Mouse (Mus musculus): ENCODE measurements at regions not wholly inside any gene's neighbourhood (a gene's known extent, or its start where the extent isn't known, plus 50 kb on each side); places are given as distances from the start of the nearest gene placed in this dataset.
A peak's percentile ranks its signal among the peaks of the same experiment; 100 is the strongest.

DNA sequence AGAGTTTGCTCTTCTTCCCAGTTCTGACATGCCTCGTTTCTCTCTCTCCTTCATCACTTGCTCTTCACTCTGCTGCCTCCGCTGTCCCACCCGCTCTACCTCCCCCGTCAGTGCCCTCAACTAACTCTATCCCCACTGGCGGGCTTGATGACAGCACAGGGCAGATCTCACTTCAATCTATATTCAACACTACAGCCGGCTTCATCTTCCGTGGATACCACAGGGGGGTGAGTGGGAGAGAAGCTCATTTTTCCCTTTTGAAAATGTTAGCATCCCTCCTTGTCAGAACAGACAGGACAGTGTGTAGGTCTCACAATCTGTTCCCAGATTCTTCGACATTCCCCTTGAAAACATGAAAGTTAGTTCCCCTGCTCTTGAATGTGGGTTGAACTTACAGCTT is 200.2 kb upstream of the Mkln1 start:
- no peak for DNase-seq

DNA sequence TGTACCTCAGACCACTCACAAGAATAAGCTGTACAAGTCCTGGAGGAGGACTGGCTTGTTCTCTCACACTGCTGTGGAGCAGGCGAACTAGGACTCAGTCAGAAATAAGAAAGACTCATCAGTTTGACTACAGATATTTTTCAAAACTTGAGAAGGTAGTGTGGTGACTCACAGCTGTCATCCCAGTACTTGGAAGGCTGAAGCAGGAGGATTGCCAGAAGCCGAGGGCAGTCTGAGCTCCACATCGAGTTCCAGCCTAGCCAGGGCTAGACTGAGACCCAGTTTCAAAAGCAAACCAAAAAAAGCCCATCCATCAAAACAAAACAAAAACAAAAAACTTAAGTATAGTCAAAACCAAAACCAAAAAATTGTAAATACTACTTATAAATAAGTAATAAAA is 197.8 kb upstream of the Mkln1 start:
- no peak for DNase-seq

DNA sequence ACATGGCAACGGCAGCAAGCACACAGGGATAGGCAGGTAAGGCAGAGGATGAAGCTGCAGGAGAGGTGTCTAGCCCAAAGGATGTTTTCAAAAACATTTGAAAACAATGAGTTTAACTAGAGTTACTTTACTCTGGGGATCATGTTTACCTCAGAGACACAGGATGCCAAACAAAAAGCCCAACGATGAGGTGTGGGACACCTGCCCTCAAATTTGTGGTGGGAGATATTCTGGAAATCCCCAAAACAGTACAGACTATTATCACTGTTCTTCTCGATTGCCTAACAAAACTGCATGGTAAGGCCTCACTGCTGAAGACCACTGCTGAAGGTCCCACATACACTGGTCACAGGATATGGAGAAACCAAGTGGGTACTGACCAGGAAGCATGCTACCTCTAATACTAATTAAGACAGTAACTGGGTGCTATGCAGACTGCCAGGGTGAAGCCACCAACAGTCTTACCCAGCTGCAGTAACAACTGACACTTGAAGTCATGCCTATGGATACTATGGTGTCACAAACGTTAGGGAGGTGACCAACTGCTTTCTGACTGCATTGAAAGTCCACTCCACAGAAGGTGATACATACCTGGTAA is 197.1 kb upstream of the Mkln1 start:
- DNase-seq = no peak

DNA sequence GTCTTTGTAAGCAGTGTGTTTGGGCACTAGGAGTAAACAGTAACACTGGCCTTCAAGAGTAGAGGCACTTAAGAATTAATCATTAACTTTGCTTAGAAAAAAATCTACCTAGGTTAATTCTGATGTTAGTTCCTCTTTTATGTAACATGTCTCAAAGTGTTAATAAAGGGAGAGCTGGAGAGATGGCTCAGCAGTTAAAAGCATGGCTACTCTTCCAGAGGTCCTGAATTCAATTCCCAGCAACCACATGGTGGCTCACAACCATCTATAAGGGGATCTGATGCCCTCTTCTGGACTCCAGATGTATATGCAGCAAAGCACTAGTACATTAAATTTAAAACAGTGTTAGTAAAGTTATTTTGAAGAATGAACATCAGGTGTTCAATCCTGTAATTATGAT is 195.9 kb upstream of the Mkln1 start:
- no peak for DNase-seq

DNA sequence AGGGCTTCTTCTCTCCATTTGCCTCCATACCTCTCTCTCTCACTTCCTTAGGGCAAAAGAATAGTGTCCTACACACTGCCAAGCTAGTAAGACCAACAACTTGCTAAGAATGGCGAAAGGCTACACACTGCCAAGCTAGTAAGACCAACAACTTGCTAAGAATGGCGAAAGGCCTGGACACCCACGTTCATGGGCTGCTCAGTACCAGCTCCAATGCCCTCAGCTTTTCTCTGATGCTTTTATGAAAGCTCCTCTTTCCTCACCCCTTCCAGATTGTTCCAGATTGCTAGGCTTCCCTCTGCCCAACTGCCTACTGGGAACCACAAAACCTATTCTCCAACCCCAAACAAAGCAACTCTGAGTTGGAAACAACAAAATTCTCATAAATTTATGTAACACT is 194.1 kb upstream of the Mkln1 start:
- DNase-seq = no peak

DNA sequence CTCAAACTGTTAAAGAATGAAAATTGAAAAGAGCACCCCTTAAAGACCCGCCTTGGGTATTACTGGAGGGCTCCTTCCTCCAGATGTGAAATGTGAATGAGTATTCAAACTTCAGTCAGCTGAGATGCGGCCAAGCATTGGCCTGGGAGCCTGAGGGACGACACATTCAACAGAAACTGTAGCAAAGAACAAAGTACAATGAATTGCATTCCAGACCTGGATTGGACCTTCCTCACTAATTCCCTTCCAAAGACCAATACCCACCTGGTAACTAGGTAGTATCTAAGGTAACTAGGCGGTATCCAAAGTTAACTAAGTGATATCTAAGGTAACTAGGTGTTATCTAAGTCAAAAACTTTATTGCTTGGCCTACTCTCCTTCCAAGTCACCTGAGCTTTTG is 193.7 kb upstream of the Mkln1 start:
- DNase-seq = no peak

DNA sequence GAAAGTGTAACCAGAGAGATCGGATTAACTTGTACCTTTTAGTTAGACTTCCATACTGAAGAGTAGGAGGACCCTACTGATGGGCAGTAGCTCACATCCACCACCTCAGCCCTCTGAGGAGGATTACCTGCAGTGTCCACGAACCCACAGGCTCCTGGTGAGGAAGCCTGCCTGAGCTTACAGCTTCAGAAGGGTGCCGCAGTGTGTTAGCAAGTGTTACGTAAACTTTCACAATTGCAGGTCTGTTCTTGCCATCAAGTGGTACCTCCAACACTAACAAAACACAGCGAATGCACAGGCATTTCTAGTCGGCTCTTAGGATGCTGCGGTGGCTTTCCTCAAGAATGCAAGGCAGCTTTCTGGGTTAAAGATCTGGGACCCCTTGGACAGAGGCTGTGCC is 192.4 kb upstream of the Mkln1 start:
- DNase-seq = no peak

DNA sequence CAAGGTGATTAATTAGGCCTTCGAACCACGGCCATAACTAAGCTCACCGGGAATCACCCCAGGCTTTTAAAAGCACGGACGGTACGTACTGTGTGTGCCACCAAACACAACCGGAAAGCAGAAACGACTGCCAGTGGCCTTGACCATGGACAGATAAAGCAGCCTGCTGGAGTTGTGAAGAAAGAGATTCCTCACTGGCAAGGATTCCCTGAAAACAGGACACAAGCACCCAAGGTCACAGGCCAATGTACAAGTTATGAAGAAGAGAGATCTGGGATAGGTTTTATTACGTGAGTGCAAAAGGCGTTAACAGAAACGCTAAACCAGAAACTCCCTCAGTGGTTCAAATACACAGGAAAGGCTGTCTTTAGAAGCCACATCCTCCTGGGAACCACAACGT is 191.3 kb upstream of the Mkln1 start:
- DNase-seq = peak in 1 of 2 experiments; percentile 6

DNA sequence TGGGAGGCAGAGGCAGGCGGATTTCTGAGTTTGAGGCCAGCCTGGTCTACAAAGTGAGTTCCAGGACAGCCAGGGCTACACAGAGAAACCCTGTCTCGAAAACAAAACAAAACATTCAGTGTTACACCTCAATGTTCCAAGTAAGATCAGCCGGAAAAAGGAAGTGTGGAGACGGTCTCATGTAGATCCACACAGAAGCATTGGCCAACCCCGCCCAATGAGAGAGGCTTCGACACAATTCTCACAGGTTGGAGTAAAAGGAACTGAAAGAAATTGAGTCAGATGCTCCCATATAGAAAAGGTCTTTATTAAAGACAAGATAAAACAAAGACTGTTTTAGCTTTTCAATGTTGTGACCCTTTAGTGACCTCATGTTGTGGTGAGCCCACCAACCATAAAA is 190.3 kb upstream of the Mkln1 start:
- DNase-seq = no peak

DNA sequence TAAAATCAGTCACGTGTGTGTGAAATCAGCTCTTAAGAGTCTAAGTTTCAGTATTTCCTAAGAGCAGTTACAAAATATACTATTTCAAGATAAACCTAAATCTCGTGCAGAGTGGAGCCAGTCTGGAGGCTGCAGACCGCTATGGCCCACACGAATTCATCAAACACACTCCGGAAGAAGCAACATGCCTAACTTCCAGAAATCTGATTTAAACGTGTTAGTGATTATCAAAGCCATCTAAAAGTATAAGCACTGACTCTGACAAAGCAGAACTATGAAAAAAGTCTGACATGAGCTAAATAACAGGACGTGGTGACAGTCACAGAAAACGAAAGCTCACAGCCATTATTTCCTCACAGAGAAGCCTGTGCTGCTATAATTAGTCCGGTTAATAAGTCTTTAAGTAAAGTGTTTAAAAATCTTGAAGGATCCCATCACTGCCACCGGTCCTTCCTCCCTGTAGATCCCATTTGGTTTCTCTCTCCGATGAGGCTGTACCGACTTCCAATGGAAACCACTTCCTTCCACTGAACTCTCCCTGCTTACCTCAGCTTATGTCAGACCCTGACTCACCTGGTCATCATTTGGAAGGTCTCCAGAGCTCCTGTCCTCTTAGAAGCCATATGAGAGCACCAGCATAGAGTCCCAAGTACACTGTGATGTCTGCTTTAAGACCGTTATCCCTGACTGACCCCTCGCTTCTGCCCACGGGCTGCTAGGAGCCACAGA is 189.0 kb upstream of the Mkln1 start:
- DNase-seq = no peak

DNA sequence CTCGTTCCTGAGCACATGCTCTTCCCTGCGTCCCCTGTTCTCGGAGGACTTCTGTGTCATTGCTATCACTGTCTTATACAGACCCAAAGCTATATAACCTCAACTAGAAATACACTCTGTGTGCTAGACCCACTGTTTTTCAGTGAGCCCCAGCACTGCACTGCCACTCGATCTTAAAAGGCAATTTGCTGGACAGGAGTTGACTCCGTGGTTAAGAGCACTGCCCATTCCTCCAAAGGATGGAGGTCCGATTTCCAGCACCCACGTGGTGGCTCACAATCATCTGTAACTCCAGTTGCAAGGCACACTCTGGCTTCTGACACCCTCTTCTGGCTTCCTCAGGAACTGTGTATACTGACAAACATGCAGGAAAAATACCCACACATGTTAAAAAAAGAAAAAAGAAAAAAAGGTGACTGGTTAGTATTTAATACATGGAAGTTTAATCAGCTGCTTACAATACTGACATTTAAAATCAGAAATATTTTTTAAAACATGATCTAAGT is 188.3 kb upstream of the Mkln1 start:
- no peak for DNase-seq

DNA sequence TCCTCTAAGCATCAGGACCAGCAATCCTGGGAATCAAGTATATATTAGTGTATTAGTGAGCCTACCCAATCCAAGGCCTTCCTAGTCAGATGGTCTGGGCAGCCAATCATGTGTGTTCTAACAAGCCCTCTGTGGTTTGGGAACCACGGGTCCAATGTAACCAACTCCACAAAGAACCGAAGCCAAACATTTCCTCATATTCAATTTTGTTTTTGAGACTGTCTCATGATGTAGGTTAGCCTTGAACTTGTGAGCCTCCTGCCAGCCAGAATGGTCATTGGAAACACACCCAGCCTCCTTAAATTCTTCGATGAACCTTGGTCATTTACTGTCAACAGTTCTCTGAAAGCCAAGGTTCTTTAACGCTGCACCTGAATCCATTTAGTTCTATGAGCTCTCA is 187.4 kb upstream of the Mkln1 start:
- DNase-seq = no peak

DNA sequence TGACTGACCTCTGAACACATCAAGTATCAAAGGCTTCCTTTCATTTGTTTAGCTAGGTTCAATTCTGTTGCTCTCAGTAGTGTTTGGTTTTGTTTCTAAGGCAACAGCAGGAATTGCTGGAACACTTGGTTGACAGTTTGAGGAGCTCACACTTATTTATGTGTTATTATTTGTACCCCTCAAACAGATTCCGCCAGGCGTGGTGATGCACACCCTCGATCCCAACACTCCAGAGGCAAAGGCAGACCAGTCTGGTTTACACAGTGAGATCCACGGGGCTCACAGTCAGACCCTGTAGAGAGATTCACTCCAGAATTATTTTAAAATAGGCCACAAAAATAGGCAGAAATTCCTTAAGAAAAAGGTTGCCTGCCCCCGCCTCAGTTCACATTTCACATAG is 186.9 kb upstream of the Mkln1 start:
- DNase-seq = no peak

DNA sequence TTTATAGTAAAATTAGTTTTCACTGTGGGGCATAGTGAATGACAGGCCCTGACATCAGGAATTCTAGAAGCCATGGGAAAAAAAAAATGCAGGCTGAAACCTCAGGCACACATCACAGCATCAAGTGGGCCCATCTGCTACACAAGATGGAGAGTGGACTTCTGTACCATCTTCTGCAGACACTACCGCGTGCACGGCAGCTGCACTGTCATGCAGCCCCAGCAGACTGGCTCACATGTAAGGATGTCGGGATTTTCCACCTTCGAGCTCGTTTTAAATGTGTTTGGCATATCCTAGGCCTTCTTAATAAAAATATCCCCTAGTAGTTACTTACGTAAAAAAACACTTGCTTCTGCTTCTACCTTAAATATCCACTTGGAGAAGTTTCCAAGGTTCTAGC is 186.5 kb upstream of the Mkln1 start:
- DNase-seq = no peak

DNA sequence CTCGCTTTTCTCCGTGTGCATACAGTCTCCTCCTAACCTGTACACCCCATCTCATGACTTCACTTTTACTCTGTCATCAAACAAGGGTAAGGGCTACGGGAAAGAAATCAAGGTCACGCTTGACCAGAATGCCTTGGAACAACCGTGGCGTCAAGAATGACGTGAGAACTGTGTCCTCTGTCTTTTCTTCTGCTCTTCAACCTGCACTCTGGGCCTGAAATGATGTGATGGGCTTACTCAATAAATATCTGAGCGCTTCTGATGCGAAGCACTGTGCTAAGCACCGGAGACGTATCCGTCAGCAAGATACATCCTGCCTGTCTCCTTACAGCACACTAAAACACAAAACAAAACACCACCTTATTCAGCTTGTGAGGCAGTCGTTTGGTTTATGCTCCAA is 185.8 kb upstream of the Mkln1 start:
- DNase-seq = no peak

DNA sequence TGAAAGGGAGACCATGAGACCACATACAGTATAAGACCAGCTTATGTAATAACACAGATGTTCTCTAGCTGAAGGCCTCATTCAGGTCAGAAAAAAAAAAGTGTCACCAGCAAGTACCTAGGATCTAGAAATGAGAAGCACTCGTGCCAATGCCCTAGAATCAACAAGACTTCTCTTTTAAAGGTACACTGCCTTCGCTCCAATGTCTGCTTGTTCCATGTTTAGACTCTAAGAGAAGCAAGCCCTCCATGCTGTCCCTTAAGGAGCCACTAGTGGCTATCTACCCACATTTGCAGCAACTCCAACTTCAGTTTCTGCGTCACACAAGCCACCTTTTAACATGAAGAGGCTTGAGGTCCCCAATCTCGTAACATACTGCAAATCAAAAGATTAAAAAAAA is 185.4 kb upstream of the Mkln1 start:
- DNase-seq = no peak

DNA sequence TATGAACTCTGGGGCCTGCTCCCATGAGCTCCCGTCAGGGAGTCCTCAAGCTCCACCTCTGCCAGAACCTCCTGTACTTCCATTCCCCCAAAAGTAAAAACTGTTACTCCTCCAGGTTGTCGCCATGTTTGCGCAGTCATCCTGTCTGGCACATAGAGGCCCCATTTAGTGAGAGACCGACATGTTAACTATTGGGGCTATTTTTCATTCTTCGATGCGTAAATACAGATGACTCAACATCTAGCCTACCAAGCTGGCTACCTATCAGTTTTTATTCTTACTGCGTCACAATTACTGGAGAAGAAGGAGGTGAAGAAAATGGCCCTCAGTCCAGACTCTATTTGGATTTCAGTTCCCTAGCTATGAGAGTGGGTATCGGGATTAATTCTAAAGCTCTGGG is 182.9 kb upstream of the Mkln1 start:
- DNase-seq = no peak

DNA sequence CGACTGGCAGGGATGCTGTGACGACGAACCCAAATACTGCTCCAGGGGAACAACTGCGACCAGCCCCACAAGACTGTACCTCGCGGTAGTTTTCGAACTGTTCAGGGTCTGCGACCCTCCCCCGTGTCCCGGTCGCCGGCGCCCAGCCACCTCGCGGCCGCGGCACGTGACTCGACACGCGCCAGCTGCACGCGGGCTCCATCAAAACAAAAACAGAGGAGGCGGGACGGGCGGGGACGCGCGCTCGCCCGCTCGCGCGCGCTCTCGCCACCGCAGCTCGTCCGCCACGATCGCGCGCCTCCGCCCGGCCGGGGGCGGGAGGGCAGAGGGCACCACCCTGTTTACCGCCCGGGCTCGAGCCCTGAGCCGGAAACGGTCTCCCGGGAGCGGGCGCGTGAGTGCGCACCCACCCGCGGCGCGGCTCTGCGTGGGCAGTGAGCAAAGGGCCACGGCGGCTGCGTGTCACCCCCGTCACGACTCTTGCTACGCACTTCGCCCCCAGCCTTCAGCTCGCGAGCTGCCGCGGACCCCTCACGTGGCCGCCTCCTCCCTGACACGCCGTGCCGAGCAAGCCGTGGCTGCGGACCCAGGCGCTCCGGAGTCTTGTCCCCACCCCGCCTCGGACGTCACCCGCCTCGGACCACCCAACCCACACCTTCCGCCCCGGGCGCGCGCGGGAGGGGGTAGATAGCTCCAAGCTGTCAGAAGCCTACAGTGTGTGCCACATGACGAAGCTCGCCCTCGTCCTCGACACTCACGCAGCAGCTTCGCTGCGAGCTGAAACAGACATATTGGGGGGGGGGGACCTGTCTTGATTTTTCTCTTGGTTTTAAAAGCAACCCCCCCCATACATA is 182.1 kb upstream of the Mkln1 start:
- DNase-seq = peak; percentile 90 to 93

DNA sequence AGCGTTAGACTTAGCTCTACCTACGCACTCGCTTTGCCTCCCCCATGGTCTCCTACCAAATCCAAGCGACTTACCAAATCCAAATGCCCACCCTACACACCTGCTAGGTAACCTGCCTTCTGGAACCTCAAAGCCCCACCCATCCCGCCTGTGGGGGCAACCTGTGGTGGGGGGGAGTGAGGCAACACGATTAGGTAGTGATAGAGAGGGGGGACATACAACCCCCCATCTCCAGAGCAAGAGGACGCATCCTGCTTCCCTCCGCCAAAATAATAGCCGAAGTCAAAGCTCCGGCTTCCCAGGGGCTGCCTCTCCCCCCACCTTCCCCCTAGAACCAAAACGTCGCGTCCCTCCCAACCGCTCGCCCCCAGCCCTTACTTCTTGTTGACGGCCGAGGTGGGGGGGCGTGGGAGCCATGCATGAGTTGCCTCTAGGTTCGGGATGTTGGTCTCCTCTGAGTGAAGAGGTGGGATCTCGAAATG is 181.4 kb upstream of the Mkln1 start:
- DNase-seq = peak; percentile 65 to 69

DNA sequence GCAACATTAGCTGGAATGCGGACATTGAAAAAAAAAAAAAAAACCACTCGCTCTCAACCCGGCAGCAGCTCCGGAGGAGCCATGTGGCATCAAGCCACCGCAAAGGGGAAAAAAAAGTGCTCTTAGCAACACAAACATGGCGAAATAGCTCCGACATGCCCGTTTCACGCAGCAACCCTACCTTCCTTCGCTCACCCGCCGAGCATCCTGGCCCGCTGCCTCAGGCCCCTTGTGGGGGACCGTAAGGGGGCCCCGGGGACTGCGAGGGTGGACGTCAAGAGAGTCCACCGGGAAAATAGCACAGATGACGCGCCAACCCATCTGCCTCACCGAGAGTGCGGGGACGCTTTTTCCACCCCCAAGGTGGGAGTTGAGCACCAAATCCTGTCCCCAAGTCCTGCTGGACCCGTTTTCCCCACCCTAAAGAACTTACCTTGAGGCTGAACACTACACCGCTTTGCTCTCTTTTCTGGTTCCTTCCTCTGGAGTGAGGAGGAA is 180.8 kb upstream of the Mkln1 start:
- peak; percentile 72 to 75 for DNase-seq

DNA sequence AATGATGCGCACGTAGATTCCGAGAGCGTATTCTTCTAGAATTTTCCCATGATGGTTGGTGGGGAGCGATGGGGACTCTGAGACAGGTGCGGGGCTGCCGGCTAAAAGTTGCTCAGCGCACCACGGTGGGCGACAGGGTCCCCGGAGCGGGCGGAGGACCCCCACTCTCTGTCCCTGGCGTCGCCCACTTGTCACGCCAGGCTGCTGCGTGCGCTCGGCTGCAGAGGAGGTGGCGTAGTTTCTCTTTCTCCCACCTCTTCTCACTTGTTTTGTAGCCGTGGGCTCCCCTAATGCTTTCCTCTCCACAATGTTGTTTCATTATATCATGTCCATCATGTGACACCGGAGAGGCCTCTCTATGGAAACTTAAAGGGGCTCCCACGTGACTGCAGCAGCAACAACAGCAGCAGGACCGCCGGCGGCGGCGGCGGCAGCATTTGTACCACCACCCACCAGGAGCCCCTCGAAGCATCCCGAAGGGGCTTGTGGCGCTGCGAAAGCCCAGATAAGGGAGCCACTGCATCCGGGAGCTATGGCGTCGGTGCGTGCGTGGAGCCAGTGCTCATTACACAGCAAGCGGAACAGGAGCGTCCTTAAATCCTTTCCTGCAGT is 180.3 kb upstream of the Mkln1 start:
- DNase-seq = peak; percentile 73 to 75

DNA sequence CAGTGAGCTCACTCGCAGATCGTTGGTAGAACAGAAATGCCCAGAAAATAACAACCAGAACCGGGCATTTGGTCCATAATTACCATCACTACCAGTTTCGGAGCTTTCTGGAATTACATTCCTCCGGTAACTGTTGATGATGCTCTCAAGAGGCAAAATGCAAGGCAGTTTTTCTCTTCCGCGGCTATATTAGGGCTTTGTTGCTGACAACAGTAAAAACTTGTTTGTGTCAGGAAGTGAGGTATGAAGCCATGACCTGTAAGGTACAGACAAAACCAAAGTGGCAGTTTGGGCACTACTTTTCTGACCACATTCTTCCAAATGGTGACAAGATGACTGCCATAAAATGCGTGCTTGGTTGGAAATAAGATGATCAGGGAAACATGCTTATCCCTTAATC is 179.7 kb upstream of the Mkln1 start:
- DNase-seq = no peak

DNA sequence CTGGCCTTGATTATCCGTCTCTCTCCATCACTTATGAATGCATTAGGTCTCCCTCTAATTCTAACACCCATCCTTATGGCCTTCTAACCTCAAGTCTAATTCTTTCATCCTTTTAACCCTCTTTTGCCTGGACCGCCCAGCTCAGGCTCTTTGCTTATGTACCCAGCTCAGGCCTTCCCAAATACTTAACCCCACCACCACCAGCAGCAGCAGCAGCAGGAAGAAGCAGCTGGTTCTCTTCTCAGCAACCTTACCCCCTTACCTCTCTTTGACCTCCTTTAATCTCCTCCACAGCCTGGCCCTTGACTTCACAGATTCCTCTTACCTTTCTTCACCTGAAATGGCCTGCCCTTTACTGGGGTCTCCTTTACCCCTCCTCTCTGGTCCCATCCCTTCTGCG is 178.8 kb upstream of the Mkln1 start:
- DNase-seq = no peak

Data from cerebellum, postnatal 25 days (tissue).